Mouse (Mus musculus) brain, embryonic 14.5 days (tissue): ENCODE data around the gene Parp6.

Experiments
- CTCF ChIP-seq: fragments of 200-500 bp; IDR thresholded peaks from 2 replicates; pipeline ENCODE4 v1.5.1; 2012; ENCODE audit warnings: inconsistent platforms, mild to moderate bottlenecking, moderate library complexity, borderline replicate concordance; ENCODE audit not compliant: insufficient read depth, insufficient read length; ENCODE audit errors: extremely low read depth
- POLR2A ChIP-seq: fragments of 200-500 bp; IDR thresholded peaks from 2 replicates; pipeline ENCODE4 v1.6.1; 2012; ENCODE audit warnings: mild to moderate bottlenecking, inconsistent platforms, borderline replicate concordance; ENCODE audit not compliant: poor library complexity, insufficient read depth, insufficient read length, severe bottlenecking; ENCODE audit errors: extremely low read depth

DNA sequence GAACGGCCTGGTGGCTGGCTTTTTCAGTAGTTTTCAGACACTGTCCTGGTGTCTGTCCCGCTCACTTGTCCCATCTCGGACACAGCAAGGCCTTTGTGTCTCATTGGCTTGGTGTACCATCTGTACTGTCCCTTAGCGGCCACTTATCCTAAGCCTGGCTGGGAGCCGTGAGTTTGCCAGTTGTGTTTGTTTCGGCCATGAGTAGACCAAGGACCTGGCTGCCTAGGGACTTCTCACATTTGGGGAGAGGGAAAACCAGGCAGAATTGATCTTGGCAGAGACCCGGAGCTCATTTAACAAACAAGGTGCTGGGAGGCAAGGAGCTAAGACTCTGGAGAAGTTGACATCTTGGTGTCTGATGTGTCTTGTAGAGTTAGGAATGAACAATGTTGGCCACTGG is 46.1 kb downstream of the Parp6 start:
- no peak for TF ChIP-seq CTCF
- TF ChIP-seq POLR2A, result no peak
